Mouse (Mus musculus): ENCODE measurements around the gene Sema3g. TPM values are rescaled to one million over a fixed set of nuclear protein-coding genes. Genes with fewer than 3 reads are reported as not detected.

The Sema3g gene
- 0.14 TPM for polyA plus RNA-seq (2012; fragmentation: generic; extraction: Trizol)
- long read RNA-seq, experiment 1 = 0 reads
- long read RNA-seq, experiment 2 = 0 reads

- Histone ChIP-seq H3K36me3 (ENCODE audit: control insufficient read depth, insufficient read depth) (no peaks in the 10 kb centered on the region), H3K27me3 (ENCODE audit: control insufficient read depth, insufficient read depth, insufficient read length) (peaks cover 9% of the 10 kb centered on the region), H3K4me3 (ENCODE audit: insufficient read depth, poor library complexity, severe bottlenecking) (no peak within 1 kb of the TSS), H3K79me3 (ENCODE audit: low read depth) (no peaks in the 10 kb centered on the region), H3ac (ENCODE audit: control insufficient read depth, insufficient read length, low read depth) (peak within 1 kb of the TSS; percentile 50), H3K79me2 (ENCODE audit: control insufficient read depth, insufficient read depth) (no peaks in the 10 kb centered on the region)
- no peak for TF ChIP-seq FOSL1 (IDR thresholded peaks at IDR 0.05; ENCODE audit: insufficient read depth, low read length, poor library complexity, severe bottlenecking)
- no peak for TF ChIP-seq MYOD1 (IDR thresholded peaks at IDR 0.05; ENCODE audit: control insufficient read depth, insufficient read length, low read depth)
- peak; percentile 66 for TF ChIP-seq CTCF (IDR thresholded peaks at IDR 0.05; ENCODE audit: control insufficient read depth, insufficient read depth, insufficient read length)
- TF ChIP-seq MYOG (IDR thresholded peaks at IDR 0.05; ENCODE audit: control insufficient read depth, extremely low read depth, insufficient read length) = no peak
- no peak for TF ChIP-seq CEBPB (IDR thresholded peaks at IDR 0.05; ENCODE audit: low read depth)
- TF ChIP-seq MAX (IDR thresholded peaks at IDR 0.05) = no peak
- no peak for TF ChIP-seq USF1 (IDR thresholded peaks at IDR 0.05; ENCODE audit: low read depth)
These were observed at the start of gene Sema3g for GRCm38 (mm10) chr14:31217666-31218065. TSS of gene Sema3g (plus strand) at chr14:31217860.

GRCm38 (mm10) chr14:31168425-31168824 lies 49.2 kb upstream of the Sema3g start, which contains the start of gene Stab1:
TSS of gene Stab1 (minus strand) at chr14:31168641.
- Histone ChIP-seq H3K27me3 (ENCODE audit: control insufficient read depth, insufficient read depth, insufficient read length) (no peaks in the 10 kb centered on the region), H3ac (ENCODE audit: control insufficient read depth, insufficient read length, low read depth) (no peak within 1 kb of the TSS), H3K36me3 (ENCODE audit: control insufficient read depth, insufficient read depth) (peaks cover 29% of the 10 kb centered on the region), H3K79me3 (ENCODE audit: low read depth) (no peaks in the 10 kb centered on the region), H3K79me2 (ENCODE audit: control insufficient read depth, insufficient read depth) (no peaks in the 10 kb centered on the region), H3K4me3 (ENCODE audit: insufficient read depth, poor library complexity, severe bottlenecking) (no peak within 1 kb of the TSS)
- no peak for TF ChIP-seq CEBPB (IDR thresholded peaks at IDR 0.05; ENCODE audit: low read depth)
- TF ChIP-seq USF1 (IDR thresholded peaks at IDR 0.05; ENCODE audit: low read depth) = no peak
- TF ChIP-seq FOSL1 (IDR thresholded peaks at IDR 0.05; ENCODE audit: insufficient read depth, low read length, poor library complexity, severe bottlenecking) = no peak
- no peak for TF ChIP-seq MYOD1 (IDR thresholded peaks at IDR 0.05; ENCODE audit: control insufficient read depth, insufficient read length, low read depth)
- no peak for TF ChIP-seq MAX (IDR thresholded peaks at IDR 0.05)
- TF ChIP-seq MYOG (IDR thresholded peaks at IDR 0.05; ENCODE audit: control insufficient read depth, extremely low read depth, insufficient read length) = no peak
- no peak for TF ChIP-seq CTCF (IDR thresholded peaks at IDR 0.05; ENCODE audit: control insufficient read depth, insufficient read depth, insufficient read length)

- Histone ChIP-seq H3K36me3 (ENCODE audit: control insufficient read depth, insufficient read depth) (peaks cover 37% of the 10 kb centered on the region), H3K27me3 (ENCODE audit: control insufficient read depth, insufficient read depth, insufficient read length) (no peaks in the 10 kb centered on the region), H3K79me2 (ENCODE audit: control insufficient read depth, insufficient read depth) (no peaks in the 10 kb centered on the region), H3K79me3 (ENCODE audit: low read depth) (no peaks in the 10 kb centered on the region), H3ac (ENCODE audit: control insufficient read depth, insufficient read length, low read depth) (no peak overlapping the region), H3K4me3 (ENCODE audit: insufficient read depth, poor library complexity, severe bottlenecking) (no peak overlapping the region)
- TF ChIP-seq MYOD1 (IDR thresholded peaks at IDR 0.05; ENCODE audit: control insufficient read depth, insufficient read length, low read depth) (no peak), CTCF (IDR thresholded peaks at IDR 0.05; ENCODE audit: control insufficient read depth, insufficient read depth, insufficient read length) (no peak), FOSL1 (IDR thresholded peaks at IDR 0.05; ENCODE audit: insufficient read depth, low read length, poor library complexity, severe bottlenecking) (no peak), USF1 (IDR thresholded peaks at IDR 0.05; ENCODE audit: low read depth) (no peak), MYOG (IDR thresholded peaks at IDR 0.05; ENCODE audit: control insufficient read depth, extremely low read depth, insufficient read length) (no peak), CEBPB (IDR thresholded peaks at IDR 0.05; ENCODE audit: low read depth) (no peak), MAX (IDR thresholded peaks at IDR 0.05) (no peak)
These were observed 48.2 kb upstream of the Sema3g start for GRCm38 (mm10) chr14:31169508-31169907.

- H3K27me3 ChIP-seq (ENCODE audit: control insufficient read depth, insufficient read depth, insufficient read length) = no peaks in the 10 kb centered on the region
- H3K79me3 ChIP-seq (ENCODE audit: low read depth) = no peaks in the 10 kb centered on the region
- TF ChIP-seq MYOD1 (IDR thresholded peaks at IDR 0.05; ENCODE audit: control insufficient read depth, insufficient read length, low read depth) = no peak
- no peak for TF ChIP-seq MYOG (IDR thresholded peaks at IDR 0.05; ENCODE audit: control insufficient read depth, extremely low read depth, insufficient read length)
- TF ChIP-seq FOSL1 (IDR thresholded peaks at IDR 0.05; ENCODE audit: insufficient read depth, low read length, poor library complexity, severe bottlenecking) = no peak
- TF ChIP-seq USF1 (IDR thresholded peaks at IDR 0.05; ENCODE audit: low read depth) = no peak
- TF ChIP-seq MAX (IDR thresholded peaks at IDR 0.05) = no peak
- no peak for TF ChIP-seq CTCF (IDR thresholded peaks at IDR 0.05; ENCODE audit: control insufficient read depth, insufficient read depth, insufficient read length)
- TF ChIP-seq CEBPB (IDR thresholded peaks at IDR 0.05; ENCODE audit: low read depth) = no peak
- H3ac ChIP-seq (ENCODE audit: control insufficient read depth, insufficient read length, low read depth) = no peak overlapping the region
- peaks cover 50% of the 10 kb centered on the region for H3K36me3 ChIP-seq (ENCODE audit: control insufficient read depth, insufficient read depth)
- H3K79me2 ChIP-seq (ENCODE audit: control insufficient read depth, insufficient read depth) = peaks cover 6% of the 10 kb centered on the region
- no peak overlapping the region for H3K4me3 ChIP-seq (ENCODE audit: insufficient read depth, poor library complexity, severe bottlenecking)
These were observed 46.7 kb upstream of the Sema3g start for GRCm38 (mm10) chr14:31170963-31171362.

GRCm38 (mm10) chr14:31171386-31171785 lies 46.3 kb upstream of the Sema3g start:
- H3K36me3 ChIP-seq (ENCODE audit: control insufficient read depth, insufficient read depth) = peaks cover 54% of the 10 kb centered on the region
- no peak overlapping the region for H3K4me3 ChIP-seq (ENCODE audit: insufficient read depth, poor library complexity, severe bottlenecking)
- H3K79me2 ChIP-seq (ENCODE audit: control insufficient read depth, insufficient read depth) = peaks cover 6% of the 10 kb centered on the region
- TF ChIP-seq MYOG (IDR thresholded peaks at IDR 0.05; ENCODE audit: control insufficient read depth, extremely low read depth, insufficient read length) (no peak), CEBPB (IDR thresholded peaks at IDR 0.05; ENCODE audit: low read depth) (no peak), MYOD1 (IDR thresholded peaks at IDR 0.05; ENCODE audit: control insufficient read depth, insufficient read length, low read depth) (no peak), USF1 (IDR thresholded peaks at IDR 0.05; ENCODE audit: low read depth) (no peak), MAX (IDR thresholded peaks at IDR 0.05) (no peak), CTCF (IDR thresholded peaks at IDR 0.05; ENCODE audit: control insufficient read depth, insufficient read depth, insufficient read length) (no peak), FOSL1 (IDR thresholded peaks at IDR 0.05; ENCODE audit: insufficient read depth, low read length, poor library complexity, severe bottlenecking) (no peak)
- no peaks in the 10 kb centered on the region for H3K79me3 ChIP-seq (ENCODE audit: low read depth)
- H3ac ChIP-seq (ENCODE audit: control insufficient read depth, insufficient read length, low read depth) = no peak overlapping the region
- no peaks in the 10 kb centered on the region for H3K27me3 ChIP-seq (ENCODE audit: control insufficient read depth, insufficient read depth, insufficient read length)
